Mouse (Mus musculus) right cerebral cortex, postnatal 10 days (tissue): ENCODE measurements around the gene Papss2.
"Not testable (repeated sequence)": the region's sequence is repeated elsewhere in the genome, so short reads cannot be mapped to it uniquely, and the experiment has no call there.

Experiments
- DNase-seq, 2 experiments: peaks; one replicate each; pipeline ENCODE4 v3.0.0; 2021; ENCODE audit warnings: low spot score in 2 of 2

Gene Papss2

DNA sequence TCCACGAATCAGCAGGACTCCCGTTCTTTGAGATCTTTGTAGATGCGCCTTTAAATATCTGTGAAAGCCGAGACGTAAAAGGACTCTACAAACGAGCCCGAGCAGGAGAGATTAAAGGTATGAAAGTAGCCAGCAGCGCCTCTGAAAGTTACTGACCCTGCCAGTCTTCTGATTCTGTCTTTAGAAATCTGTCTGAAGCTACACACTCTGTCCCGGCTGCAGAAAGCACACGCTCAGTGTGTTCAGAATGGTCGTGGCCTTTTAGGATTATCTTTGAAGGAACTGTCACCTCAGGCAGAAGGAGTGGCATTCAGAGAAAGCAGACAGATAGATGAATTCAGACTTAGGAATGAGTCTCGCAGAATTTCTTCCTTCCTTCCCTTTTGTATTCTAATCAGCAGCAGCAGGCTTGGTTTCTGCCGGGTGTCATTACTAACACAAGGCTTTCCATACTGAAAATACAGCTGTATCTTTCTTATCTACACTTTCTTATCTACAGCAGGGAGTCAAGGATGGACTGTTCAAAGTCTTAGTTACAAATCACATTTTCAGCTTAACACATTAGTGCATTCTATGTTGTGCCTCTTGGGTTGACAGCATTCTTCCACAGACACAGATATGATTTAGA is 42.8 kb downstream of the Papss2 start:
- DNase-seq = no peak

DNA sequence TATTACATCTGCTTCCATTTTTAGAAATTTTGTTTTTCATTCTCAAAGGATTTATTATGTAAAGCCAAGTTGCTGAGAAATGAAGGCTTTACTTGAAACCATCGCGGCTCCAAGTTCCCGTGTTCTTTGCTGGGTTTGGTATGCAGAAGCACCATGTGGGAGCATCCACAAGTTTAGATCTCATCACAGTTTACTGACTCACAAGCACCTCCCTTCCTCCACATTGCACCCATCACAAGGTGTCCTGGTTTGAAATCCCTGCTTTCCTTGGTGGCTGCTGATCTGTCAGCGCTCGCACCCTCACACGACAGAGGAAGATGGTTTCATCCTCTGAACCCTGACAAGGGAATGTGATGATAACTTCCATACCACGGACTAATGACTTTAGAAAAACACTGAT is 45.9 kb downstream of the Papss2 start:
- no peak for DNase-seq

DNA sequence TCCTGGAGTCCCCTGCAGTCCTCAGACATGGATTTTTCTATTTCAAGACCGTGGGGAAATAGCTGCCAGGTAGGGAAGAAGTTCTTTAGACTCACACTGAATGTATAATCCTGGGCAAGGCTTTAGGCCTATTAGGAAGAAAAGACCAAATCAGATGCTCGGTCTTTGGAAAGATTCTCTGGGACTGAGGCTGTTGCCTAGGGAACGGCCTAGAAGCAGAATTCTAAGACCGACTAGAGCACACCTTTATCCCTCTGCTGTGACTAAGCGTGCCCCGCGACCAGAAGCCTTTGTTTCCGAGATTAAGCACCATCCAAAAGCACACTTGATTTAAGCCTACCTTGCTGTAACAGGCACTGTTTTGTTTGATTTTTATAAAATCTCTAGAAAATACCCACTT is 46.4 kb downstream of the Papss2 start:
- DNase-seq = no peak

DNA sequence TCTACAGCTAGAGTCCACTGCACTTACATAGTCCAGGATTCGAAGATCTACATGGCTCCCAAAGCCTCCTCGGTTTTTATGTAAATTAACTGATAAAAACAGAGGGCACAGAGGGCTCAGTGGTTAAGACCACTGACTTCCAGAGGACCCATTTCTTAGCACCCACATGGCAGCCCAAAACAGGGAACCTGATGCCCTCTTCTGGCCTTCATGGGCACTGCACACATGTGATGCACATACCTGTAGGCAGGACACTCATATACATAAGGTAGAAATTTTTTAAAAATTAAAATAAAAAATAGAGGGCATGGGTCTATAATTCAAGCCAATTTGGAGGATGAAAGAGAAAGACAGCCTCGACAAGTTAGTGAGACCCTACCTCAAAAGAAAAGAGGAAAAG is 48.1 kb downstream of the Papss2 start:
- no peak for DNase-seq

DNA sequence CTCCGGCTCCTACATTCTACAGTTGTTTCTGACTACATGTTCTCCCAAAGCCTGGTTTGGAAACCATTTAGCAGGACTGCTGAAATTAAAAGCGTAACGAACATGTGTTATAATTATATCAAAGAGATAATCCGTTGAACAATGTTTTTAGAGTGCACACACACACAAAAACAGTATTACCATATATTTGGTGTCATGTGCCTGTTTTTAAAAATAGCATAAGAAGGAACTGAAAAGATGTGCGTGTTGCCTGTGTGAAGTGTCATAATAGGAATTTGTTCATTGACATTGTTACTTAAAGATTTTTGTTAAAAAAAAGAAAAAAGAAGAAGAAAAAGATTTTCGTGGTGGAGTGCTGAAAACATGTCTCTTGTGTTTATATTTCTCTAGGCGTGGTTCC is 50.3 kb downstream of the Papss2 start:
- DNase-seq = no peak

DNA sequence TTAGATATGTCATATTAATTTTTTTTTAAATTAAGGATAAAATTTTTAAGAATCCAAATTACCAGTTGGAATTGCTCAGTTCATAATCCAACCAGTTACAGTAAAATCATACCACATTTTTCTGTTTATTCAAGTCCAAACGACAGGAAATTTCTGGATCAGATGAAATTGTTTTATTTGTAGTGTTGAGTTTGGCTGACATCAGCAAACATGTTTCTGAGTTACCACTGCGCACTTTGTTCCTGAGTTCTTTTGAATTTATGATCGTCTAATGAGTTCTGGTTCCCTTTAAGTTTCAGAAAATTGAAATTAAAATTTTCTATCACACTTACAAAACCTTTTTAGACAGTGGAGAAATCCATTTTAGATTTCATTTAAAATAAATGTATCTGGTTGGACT is 50.8 kb downstream of the Papss2 start:
- DNase-seq = no peak

DNA sequence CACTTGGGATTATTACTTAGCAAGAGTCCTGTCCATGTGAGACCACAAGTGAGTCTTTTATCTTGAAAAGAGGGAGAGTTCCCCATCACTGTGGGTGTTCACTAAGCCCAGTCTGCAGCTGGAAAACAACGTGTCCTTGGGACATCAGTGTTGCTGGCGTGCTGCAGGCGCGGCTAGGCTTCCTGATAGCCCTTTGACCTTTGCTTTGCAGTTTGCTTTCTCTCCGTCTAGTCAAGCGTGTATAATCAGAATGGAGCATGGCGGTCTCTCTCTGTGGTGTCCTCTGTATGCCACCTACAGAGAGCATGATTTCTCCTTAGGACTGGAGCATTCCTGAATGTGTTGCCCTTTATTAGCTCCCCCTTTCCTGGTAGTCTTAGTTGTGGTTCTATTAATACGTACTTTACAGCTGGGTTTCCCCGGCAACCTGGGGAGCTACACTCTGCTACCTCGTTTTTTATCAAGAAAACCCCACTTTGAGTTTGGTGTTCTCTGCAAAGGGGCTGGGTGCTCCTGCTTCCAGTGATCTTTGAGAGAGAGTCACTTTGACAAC is 52.5 kb downstream of the Papss2 start:
- no peak for DNase-seq

DNA sequence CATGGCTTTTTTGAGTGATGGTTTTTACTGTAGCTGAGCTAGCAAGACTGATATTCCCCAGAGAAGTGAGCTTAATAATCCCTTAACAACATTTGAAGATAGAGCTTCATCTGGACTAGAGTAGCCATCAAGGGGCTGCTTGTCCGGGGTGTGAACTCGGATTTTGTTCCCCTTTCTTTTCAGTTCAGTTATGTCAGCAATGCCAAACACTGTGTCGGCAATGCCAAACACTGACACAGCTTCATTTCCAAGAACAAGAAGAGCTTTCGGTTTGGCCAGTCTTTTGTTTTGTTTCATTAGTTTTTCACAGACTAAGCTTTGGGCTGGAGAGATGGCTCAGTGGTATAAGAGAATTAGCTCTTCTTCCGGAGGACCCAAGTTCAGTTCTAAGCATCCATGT is 55.5 kb downstream of the Papss2 start:
- DNase-seq = no peak

DNA sequence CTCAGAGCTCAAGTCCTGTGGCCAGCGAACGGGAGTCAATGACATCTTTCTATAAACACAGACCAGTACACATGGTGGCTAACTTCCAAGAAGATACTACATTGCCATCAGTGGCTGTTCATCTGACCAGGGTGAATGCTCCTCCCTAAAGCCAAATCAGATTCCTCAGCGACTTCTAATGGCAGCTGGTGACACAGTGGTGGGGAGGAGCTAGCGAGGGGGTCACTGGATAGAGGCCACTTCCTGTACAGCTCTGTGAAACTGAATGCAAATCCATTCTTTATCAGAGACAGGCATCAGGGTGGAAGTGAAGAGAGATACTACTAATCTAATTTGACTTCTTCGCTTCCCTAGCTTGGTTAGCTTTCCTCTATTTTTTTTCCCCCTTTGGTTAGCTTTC is 57.5 kb downstream of the Papss2 start:
- no peak for DNase-seq

DNA sequence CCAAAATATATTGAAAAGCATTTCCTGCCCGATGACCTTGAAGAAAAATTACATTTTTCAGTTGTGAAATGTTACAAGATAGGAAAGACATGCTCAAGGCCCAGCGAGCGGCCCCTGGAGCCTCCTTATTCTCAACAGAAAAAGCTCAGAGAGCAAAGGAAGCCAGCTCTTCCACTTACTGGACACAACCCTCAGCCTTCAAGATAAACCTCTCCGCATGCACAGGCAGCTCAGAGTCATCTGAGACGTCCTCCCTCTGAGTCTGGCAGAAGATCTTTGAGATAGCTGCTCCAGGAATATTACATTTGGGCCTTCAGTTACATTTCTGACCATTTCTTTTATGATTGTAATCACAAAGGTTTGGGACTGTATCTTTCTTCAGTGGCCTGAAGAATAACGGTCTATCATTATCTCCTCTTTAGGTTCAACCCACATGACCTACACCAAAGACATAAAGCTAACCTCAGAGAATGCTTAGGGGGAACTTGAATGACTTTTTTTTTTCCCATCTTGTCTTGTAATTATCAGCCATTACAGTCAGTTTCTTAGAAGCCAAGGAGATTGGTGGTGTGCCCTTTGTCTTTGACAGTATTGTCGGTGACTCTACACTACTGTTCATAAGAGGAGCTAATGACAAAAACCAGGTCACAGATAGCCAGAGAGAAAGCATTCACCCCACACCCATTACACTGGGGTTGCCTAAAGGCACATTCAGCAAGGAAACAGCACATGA is 58.2 kb downstream of the Papss2 start:
- no peak for DNase-seq

DNA sequence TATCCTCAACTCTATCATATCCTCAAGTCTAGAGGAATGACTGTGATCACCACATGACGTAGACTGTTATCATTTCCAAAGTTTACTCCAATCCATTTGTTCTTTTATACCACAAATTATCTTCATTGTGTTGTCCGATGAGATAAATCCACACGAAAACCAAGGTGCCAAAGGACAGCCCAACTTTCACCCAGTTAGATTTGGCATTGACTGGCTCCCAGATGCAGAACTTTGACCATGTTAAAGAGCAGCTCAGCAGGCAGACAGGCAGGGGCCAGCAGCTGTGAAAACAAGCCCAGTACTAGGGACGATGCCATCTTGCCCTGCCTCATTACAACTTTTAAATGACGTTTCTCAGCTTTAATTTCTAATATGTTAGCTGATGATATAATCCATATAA is 63.8 kb downstream of the Papss2 start:
- DNase-seq = no peak

DNA sequence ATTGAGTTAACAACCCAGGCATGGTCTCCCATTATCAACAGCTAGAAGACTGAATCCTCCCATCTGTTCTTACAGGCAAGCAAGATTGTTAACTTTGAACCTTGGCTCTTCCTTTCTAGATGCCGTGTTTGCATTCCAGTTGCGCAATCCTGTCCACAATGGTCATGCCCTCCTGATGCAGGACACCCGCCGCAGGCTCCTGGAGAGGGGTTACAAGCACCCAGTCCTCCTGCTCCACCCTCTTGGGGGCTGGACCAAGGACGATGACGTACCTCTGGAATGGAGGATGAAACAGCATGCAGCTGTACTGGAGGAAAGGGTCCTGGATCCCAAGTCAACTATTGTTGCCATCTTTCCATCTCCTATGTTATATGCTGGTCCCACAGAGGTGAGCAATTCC is 67.3 kb downstream of the Papss2 start:
- no peak for DNase-seq

DNA sequence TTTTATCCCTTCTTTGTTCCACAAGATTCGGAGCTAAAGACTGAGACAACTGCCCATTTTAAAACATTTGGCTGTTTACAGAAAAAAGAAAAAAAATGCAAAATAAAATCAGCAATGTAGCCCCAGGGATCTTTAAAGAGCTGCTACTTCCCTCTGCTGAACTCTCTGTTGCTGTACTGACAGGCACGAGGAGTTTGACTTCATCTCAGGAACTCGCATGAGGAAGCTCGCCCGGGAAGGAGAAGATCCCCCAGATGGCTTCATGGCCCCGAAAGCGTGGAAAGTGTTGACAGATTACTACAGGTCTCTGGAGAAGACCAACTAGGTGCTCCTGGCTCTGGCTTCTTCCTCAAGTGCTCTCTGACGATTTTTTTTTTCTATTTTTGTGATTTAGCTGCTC is 69.7 kb downstream of the Papss2 start:
- no peak for DNase-seq

DNA sequence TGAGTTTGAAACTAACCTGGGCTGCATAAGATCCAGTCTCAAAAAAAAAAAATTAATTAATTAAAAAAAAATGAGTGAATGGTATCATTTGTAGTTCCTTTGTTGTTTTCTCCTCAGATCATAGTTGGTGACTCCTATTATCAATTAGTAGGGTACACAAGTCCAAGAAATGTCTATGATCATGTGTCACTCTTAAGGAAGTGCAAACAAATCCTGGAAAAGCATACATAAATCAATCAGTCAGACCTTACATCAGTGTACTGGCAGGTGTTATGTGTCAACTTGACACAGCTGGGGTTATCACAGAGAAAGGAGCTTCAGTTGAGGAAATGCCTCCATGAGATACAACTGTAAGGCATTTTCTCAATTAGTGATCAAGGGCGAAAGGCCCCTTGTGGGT is 72.2 kb downstream of the Papss2 start:
- not testable (repeated sequence) for DNase-seq

DNA sequence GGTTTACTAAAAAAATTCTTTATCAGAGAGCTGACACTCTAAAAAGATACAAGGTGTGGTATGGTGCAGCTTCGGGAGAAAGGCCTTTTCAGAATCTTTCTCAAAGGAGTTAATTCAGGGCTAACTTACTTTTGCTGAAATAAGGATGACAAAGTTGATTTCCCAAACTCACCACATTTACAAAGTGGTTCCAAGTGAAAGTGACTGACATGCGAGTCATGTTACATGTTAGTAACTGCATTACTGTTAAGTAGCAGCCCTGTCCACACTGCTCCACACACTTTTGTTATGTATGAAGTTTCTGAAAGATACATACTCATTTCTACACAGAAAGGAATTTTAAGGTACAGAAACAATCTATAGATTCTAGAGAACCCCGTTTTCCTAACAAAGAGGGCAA is 80.2 kb downstream of the Papss2 start:
- DNase-seq = no peak

DNA sequence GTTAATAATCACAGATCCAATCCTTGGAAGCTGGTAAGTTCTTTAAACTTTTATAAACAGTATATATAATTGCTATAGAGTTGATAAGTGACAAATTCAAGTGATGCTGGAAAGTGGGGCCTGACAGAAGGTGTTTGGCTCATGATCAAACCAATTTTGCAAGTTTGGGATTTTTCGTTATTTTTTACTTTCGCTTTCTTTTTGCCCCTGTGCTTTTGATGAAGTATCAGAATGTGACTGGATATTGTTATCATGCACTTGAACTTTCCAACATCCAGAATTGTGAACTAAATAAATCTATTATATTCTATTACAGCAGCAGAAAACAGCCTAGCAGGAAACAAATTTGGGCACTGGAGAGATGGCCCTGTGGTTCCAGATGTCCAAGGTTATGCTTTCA is 85.3 kb downstream of the Papss2 start:
- no peak for DNase-seq

DNA sequence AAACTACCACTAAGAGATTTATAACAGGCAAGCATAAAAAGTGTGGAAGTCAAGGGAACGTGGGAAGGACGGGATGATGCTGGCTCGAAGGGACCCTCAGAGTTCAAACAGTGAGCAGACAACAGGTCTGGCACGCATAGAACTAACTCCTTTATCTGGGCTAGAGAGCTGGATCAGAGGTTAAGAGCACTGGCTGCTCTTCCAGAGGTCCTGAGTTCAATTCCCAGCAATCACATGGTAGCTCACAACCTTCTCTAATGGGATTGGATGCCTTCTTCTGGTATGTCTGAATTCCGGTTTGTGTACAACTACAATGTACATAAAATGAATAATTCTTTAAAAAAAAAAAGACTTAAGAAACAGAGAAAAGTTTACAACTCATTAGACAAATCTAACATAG is 87.5 kb downstream of the Papss2 start:
- no peak for DNase-seq

DNA sequence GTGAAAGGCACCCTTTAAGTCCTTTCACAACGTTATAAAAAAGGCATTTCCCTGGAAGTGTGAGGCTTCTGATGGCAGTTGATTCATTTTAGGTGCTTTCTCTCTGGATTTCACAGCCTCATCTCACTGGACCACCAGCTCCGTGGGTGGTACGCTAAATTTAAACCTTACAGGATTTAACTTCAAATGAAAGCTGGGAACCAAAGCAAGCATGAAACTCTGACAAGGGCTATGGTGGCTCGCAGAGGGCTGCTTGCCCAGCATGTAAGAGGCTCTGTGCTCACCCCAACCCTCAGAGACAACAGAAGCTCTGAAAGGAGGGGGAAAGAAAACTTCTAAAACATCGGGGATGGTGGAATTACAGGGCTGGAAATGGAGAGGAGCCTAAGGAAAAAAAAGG is 92.1 kb downstream of the Papss2 start:
- peak in 1 of 2 experiments; percentile 37 for DNase-seq

DNA sequence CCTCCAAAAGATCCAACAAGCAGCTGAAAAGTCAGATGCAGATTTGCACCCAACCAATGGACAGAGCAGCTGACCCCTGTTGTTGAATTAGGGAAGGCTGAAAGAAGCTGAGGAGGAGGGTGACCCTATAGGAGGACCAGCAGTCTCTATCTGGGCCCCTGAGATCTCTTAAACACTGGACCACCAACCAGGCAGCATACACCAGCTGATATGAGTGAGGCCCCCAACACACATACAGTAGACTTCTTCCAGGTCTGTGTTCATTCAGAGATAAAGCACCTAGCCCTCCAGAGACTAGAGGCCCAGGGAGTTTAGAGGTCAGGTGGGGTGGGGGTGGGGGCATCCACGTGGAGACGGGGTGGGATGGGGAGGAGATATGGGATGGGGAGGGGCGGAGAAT is 92.6 kb downstream of the Papss2 start:
- not testable (repeated sequence) for DNase-seq

DNA sequence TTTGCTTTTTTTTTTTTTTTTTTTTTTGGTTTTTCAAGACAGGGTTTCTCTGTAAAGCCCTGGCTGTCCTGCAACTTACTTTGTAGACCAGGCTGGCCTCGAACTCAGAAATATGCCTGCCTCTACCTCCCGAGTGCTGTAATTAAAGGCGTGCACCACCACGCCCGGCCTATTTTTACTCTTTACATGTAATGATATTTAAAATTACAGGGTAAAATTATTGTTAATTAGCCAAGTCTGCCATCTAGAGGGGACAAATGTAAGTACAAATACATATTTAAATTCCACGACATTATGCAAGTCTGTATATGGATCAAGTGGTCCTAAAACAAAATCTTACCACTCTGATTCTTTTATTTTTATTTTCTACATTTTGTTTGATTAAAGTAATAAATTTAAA is 94.1 kb downstream of the Papss2 start:
- DNase-seq = no peak

DNA sequence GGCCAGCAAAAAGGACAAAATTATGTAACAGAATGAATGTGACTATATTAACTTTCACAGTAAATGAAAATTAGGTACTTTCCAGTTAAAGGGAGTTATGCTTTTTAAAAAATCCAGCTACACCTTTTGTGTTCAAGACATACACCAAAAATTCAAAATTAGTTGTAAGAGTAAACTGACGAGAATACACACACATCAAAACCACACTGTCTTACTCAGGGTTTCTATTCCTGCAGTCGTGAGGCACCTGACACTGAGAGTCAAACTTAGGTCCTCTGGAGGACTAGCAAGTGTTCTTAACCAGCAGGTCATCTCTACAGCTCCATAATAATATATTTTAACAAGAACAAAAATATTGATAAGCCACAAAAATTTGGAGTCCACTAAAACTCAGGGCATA is 101.1 kb downstream of the Papss2 start:
- DNase-seq = no peak

DNA sequence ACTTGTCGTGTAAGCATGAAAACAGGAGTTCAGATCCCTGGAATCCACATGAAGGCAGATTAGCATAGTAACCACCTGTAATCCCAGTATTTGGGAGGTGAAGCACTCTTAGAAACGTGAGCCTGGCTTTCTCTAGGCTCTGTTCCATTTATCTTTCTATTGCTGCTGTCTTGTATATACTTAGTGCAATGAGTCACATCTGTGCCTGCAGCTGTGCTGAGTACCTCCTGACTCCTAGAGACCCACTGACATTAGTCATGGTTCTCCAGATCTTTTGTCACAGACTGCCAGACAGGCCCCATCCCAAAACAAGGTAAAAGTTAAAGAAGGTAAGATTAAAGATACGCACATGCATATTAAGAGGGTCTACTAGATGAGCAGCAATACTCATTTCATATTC is 106.6 kb downstream of the Papss2 start:
- no peak for DNase-seq

DNA sequence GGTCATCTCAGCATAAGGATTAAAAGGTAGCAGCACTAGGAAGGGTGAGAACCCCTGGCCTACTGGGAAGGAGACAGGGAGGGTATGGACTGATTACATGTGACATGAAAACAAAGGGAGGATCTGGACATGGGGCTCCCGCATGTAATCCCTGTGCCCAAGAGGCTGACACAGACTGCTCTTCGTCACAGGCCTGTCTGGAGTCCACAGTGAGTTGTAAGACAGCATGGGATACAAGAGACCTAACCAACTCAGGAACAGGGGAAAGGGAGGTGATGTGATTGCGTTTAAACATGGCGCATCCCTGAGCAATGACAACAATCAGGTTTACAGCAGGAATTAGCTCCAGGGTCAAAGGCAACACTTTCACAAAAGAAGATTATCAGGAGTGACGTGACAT is 113.4 kb downstream of the Papss2 start:
- DNase-seq = no peak

DNA sequence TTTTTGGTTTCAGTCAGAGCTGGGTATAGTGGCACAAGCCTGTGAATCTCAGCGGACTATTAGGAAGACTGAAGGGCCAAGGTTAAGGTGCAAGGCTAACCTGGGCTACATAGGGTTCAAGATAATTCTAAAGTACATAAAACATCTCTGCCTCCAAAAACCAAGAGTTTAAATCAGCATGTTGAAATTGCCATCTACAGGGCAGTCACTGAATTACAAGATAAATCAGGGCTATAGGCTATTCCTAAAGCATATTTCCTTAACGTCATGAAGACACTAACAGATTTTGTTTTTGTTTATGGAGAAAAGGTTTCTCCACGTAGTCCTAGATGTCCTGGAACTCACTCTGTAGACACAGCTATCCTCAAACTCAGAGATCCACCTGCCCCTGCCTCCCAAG is 114.7 kb downstream of the Papss2 start:
- no peak for DNase-seq
